Mouse (Mus musculus): ENCODE data around the gene Tnni3k.
A peak's percentile ranks its signal among the peaks of the same experiment; 100 is the strongest.

Gene Tnni3k

DNA sequence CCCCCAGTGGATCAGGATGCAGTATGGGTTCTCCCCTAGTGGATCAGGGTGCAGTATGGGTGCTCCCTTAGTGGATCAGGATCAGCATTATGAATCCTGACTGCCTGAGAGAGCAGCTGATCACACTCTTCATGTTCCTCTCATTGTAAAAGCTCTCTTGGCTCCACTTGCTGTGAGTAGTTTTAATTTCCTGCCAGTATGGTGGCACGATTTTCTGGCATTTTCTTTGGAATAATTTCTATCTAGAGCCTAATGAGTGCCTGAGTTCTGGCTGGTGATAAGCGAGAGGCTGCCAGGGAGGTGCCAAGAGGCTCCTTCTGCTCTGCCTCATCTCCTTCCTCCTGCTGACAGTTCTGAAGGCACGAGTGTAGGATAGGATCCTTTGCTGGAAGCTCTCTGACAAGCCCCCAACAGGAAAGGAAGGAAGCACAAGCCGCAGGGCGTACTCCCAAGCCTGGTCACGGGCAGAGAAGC is 109.5 kb downstream of the Tnni3k start:
- peak; percentile 32 to 48 for DNase-seq

GRCm38 (mm10) chr3:154927757-154928156 is 127.5 kb downstream of the Tnni3k start:
- DNase-seq = no peak

DNA sequence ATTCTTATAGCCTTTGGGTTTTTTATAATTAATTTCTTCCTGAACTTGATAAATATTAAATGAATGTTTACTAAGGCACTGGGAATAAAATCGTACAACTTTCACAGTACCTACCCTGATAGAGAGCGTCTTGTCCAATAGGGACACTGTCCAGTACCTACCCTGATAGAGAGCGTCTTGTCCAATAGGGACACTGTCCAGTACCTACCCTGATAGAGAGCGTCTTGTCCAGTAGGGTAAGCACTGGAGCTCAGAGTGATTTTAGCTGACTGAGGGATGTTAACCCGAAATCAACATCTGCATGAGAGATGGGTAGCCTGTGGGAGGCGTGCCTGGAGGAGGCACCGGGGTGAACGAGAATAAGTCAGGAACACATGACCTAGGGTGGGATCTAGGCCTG is 130.3 kb downstream of the Tnni3k start:
- no peak for DNase-seq

DNA sequence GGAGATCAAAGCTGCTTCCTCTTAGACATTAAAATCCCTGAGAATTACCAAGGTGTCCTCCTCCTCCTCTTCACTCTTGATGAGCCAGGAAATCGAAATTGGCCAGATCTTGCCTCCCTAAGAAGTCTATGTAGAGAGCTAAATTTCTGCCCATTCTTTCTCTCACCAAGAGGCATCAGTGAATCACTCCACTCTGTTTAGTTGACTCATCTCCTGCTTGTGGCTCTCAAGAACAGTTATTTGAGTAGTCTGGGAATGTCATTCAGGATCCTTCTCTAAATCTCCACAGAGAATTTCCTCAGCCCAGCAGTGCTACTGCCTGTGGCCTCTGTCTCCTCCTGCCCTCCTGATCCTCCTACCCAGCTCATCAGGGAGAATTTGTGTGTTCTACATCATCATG is 139.6 kb downstream of the Tnni3k start:
- DNase-seq = no peak

GRCm38 (mm10) chr3:154913641-154914040 is 141.6 kb downstream of the Tnni3k start:
- DNase-seq = no peak

GRCm38 (mm10) chr3:154896737-154897136 is 158.5 kb downstream of the Tnni3k start:
- DNase-seq = peak in 1 of 2 experiments; percentile 39

DNA sequence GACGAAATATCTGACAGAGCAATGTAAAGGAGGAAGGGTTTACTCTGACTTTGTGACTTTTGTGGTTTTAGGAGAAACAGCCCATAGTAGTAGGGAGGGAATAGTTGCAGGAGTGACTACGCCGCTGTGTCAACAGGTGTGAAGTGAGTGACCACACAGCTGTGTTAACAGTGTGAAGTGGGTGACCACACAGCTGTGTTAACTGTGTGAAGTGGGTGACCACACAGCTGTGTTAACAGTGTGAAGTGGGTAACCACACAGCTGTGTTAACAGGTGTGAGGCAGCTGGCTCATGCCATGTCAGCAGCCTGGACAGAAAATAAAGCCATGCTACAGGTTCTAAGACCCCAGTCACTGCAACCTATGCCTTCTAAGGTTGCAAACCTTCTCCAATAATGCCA is 162.0 kb downstream of the Tnni3k start:
- DNase-seq = no peak

GRCm38 (mm10) chr3:154885452-154885851 is 169.8 kb downstream of the Tnni3k start:
- peak in 1 of 2 experiments; percentile 8 for DNase-seq

- no peak for DNase-seq
Observed at GRCm38 (mm10) chr3:154885048-154885447, 170.2 kb downstream of the Tnni3k start.

- no peak for DNase-seq
Observed at GRCm38 (mm10) chr3:154881428-154881986, 173.7 kb downstream of the Tnni3k start.

GRCm38 (mm10) chr3:154880536-154880939 is 174.7 kb downstream of the Tnni3k start:
- DNase-seq = peak in 1 of 2 experiments; percentile 8

DNA sequence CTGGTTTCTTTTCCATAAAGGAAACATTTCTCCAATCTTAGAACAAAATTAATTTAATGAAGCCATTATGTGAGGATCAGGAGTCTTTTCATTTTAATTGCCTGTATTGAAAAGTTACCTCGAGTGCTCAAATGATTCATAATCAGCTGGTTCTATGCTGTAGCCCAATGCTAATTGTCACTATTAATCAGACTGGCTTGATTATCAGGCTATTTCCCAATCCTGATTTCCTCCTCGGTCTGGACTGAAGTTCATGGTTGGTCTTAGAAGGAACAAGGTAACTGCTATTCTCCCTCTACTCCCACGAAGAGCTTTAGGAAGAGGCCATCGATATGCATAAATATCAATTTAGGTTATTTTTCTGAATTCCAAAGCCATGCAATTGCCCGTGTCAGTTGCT is 175.1 kb downstream of the Tnni3k start:
- no peak for DNase-seq

- no peak for DNase-seq
Observed at GRCm38 (mm10) chr3:154879515-154879914, 175.7 kb downstream of the Tnni3k start.

DNA sequence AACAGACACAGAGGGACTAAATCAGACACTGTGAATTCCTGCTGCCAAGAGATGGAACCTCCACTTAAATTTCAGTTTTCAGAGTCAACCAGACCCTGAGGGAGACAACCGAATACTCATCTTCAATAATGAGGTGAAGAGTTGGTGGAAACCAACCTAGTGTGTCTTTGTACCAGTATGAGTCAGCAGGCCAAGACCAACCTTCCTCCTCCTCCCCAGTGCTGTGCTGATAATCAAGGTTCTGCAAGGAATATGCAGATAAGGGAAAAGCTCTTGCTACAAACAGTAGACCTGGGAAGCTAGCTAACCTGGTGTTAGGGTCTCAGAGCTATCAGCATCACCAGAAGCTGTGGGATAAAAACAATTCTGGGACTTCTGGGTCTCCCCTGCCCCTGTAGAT is 176.1 kb downstream of the Tnni3k start:
- DNase-seq = no peak

DNA sequence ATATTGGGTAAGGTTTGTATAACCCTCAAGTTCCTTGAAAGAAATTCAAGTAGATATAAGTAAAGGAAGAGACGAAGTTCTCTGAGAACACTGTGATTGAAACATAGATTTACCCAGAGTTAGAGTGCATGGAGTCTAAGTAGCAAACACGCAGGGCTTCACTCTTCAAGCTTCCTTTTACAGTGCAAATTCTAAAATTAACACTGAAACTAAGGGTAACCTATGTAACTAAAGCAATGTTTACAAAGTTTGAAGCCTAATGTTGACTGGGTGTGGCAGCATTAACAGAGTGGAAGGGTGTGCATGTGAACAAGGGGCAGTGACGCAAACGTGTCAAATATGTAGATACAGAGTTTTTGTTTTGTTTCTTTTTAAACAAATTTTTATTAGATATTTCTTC is 186.4 kb downstream of the Tnni3k start:
- no peak for DNase-seq

DNA sequence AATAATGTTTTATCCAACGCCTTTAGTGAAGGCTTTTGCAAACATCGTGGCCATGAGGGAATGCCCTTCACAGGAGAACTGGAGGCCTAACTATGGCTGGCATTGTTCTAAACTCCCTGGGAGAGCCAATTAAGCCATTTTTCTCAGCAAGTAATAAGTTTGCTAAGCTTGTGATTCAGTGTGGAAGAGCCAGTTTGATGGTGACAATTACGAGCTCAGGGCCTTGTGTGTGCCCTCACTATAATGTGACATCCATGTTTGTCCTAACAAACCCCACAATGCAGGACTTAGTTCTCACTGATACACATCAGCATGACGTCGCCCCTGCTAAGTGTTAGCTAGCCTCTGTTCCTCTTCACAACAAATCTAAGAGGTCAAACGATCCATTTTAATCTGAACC is 193.3 kb downstream of the Tnni3k start:
- no peak for DNase-seq

GRCm38 (mm10) chr3:154859721-154860120 is 195.5 kb downstream of the Tnni3k start:
- no peak for DNase-seq

DNA sequence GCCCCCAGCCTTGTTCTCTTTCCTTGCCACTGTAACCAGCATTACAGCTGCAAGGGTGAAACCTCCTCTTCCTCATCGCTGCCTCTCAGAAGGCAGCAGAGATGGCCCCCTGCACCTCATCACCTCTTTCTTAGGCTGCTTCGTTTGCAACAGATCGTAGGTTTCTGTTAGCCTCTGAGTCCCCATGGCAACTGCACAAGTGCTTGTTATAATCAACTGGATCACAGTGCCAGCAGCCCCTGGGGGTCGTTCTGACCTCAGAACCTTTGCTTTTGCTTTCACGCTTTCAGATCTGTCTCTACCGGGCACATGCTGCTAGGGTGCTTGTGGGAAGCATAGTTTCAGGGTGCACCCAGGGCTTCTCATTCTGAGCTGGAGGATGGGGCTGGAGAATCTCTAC is 201.9 kb downstream of the Tnni3k start:
- no peak for DNase-seq

DNA sequence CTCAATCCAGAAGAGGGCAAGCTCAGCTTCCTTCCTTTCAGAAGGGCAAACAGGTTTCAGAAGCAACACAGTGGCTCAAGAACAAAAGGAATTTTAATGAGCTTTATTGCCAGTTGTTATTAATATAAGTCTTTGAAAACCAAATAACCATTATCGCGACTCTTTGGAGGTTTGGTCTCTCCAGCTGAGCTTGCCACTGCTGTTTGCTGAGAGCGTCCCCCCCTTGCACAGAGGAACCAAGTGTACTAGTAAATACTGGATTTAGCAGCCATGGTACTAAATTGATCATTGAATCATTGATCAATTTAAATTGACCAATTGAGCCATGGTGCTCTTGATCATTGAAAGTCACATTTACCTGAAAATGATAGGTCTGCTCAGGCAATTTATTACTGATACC is 202.9 kb downstream of the Tnni3k start:
- DNase-seq = no peak

- no peak for DNase-seq
Observed at GRCm38 (mm10) chr3:154842247-154842646, 213.0 kb downstream of the Tnni3k start.

DNA sequence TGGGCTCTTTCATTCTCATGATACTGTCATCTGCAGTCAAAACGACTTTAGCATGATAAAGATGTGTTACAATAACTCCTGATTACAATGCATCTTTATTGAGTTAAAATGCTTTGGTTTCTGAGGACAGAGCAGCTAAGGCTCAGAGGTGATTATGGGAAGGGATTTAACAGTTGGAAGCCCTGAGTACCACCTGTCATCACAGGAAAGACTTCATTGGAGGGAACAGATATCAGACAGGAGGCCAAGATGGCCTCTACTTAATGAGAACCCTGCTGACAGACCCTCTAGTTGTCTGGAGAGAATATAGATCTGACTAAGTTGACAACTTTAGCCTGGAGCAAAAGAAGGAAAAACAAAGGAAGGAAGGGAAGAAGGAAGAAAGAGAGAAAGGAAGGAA is 214.1 kb downstream of the Tnni3k start:
- DNase-seq = no peak

GRCm38 (mm10) chr3:154837861-154838260 is 217.3 kb downstream of the Tnni3k start:
- no peak for DNase-seq

GRCm38 (mm10) chr3:154836137-154836536 is 219.1 kb downstream of the Tnni3k start:
- no peak for DNase-seq

DNA sequence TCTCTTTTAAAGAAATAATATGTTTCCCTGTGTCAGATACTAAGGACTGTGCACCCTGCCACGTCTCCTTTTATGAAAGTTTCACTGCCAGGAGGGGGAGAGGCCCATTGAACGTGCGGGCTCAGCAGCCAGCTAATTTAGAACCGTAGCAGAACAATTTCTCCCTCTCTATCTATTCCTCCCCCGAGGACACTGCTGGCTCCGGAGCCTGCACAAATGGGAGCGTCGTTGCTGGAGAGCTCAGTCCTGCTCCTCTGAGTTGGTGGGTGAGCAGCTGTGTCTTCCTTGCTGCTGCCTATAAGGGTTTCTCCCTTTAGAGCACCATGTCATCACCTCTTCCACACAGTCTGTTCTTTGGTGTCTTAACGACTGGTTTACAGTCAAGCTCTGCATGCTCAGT is 220.8 kb downstream of the Tnni3k start:
- no peak for DNase-seq

GRCm38 (mm10) chr3:154825739-154826138 is 229.5 kb downstream of the Tnni3k start:
- DNase-seq = no peak
